Mouse (Mus musculus): ENCODE measurements at regions not wholly inside any gene's neighbourhood (a gene's known extent, or its start where the extent isn't known, plus 50 kb on each side); places are given as distances from the start of the nearest gene placed in this dataset.

DNA sequence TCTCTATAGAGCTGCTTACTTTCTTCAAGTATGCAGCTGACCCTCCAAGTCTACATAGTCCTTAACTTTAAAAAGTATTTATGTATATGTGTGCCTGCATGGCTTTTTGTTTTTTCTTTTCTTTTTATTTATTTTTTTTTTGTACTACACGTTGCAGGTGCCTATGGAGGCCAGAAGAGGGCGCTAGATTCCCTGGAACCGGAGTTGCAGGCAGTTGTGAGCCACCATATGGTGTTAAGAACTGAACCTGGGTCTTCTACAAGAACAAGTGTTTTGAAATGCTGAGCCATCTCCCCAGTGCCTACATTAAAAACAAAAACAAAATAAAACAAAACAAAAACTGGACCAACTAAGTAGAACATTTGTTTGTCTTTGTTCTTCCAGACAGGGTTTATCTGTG lies 325.9 kb upstream of the Dio3 start:
- Histone ChIP-seq H3K9me3 (ENCODE audit: control insufficient read depth, low read depth, low read length) (no peaks in the 10 kb centered on the region), H3K4me3 (ENCODE audit: low read depth, low read length) (no peak overlapping the region), H3K36me3 (ENCODE audit: control insufficient read depth, insufficient read depth, low read length) (no peaks in the 10 kb centered on the region), H3K4me1 (ENCODE audit: control insufficient read depth, insufficient read depth, low read length) (peaks cover 14% of the 10 kb centered on the region), H3K9ac (replicated peaks; ENCODE audit: low read depth, low read length) (no peak overlapping the region), H3K27ac (ENCODE audit: low read length) (no peak overlapping the region), H3K4me2 (replicated peaks; ENCODE audit: low read depth, low read length) (no peak overlapping the region), H3K27me3 (ENCODE audit: control insufficient read depth, insufficient read depth, low read length) (no peaks in the 10 kb centered on the region)
- ATAC-seq (ENCODE audit: insufficient number of reproducible peaks, insufficient read depth, low FRiP score, low read depth) = no peak
- WGBS = 66% methylated on average over 3 of the region's 3 CpGs

DNA sequence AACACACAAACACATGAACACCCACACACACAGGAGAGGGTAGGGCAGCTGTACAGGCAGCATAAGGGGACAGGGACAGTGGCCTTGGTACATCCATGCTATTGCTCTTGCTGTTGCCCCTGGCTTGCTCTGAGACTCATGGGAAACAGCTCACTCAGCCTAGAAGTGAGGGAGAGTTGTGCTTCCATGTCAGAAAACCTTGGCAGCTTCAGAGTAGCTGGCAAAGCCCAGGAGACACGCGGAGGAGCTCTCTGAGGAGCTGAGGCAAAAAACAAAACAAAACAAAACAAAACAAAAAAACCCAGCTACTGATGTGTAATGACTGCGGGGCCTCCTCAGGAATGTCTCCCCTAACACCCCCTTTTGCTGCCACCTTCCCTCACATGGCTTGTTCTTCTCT lies 321.6 kb upstream of the Dio3 start:
- Histone ChIP-seq H3K36me3 (ENCODE audit: control insufficient read depth, insufficient read depth, low read length) (no peaks in the 10 kb centered on the region), H3K27ac (ENCODE audit: low read length) (no peak overlapping the region), H3K4me3 (ENCODE audit: low read depth, low read length) (no peak overlapping the region), H3K4me2 (replicated peaks; ENCODE audit: low read depth, low read length) (no peak overlapping the region), H3K4me1 (ENCODE audit: control insufficient read depth, insufficient read depth, low read length) (peaks cover 11% of the 10 kb centered on the region; the same call in 1 of the 2 replicates), H3K9me3 (ENCODE audit: control insufficient read depth, low read depth, low read length) (no peaks in the 10 kb centered on the region), H3K27me3 (ENCODE audit: control insufficient read depth, insufficient read depth, low read length) (no peaks in the 10 kb centered on the region), H3K9ac (replicated peaks; ENCODE audit: low read depth, low read length) (no peak overlapping the region)
- 78% methylated on average over 3 of the region's 3 CpGs for WGBS
- ATAC-seq (ENCODE audit: insufficient number of reproducible peaks, insufficient read depth, low FRiP score, low read depth) = no peak

DNA sequence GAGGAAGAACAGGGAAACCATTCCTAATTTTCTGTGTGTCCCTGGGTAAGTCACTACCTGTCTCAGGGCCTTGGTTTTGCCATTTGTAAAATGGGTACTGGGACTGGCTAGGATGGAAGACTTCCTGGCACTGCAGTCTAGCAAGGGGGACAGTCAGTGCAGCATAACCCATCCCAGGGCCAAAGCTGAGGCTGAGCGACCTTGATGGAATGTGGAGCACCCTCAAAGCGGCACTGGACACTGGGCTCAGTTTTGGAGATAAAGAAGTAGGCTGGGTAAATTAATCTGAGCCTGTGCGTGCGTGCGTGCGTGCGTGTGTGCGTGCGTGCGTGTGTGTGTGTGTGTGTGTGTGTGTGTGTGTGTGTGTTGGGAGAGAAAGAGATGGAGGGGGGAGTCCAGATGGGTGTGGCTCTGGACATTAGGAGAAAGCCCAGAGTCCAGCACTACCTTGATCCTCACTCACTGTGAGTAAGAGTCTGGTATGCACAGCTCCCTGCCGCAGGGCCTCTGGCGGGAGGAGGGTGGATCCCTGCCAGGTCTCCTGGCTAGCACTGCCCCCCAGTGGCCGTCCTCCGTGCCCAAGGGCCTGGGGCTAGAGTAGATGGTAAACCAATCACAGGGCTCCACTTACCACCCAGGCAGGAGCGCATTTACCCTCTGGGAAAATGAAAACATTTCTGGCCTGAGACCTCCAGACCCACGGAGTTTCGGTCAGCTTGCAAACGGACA lies 320.3 kb upstream of the Dio3 start:
- Histone ChIP-seq H3K27me3 (ENCODE audit: control insufficient read depth, insufficient read depth, low read length) (no peaks in the 10 kb centered on the region), H3K4me3 (ENCODE audit: low read depth, low read length) (no peak overlapping the region), H3K4me1 (ENCODE audit: control insufficient read depth, insufficient read depth, low read length) (peaks cover 8% of the 10 kb centered on the region; the same call in 1 of the 2 replicates), H3K4me2 (replicated peaks; ENCODE audit: low read depth, low read length) (no peak overlapping the region), H3K27ac (ENCODE audit: low read length) (no peak overlapping the region), H3K9ac (replicated peaks; ENCODE audit: low read depth, low read length) (no peak overlapping the region), H3K36me3 (ENCODE audit: control insufficient read depth, insufficient read depth, low read length) (no peaks in the 10 kb centered on the region), H3K9me3 (ENCODE audit: control insufficient read depth, low read depth, low read length) (no peaks in the 10 kb centered on the region)
- WGBS = 38% methylated on average over 18 of the region's 18 CpGs
- ATAC-seq (ENCODE audit: insufficient number of reproducible peaks, insufficient read depth, low FRiP score, low read depth) = peak; percentile 89

DNA sequence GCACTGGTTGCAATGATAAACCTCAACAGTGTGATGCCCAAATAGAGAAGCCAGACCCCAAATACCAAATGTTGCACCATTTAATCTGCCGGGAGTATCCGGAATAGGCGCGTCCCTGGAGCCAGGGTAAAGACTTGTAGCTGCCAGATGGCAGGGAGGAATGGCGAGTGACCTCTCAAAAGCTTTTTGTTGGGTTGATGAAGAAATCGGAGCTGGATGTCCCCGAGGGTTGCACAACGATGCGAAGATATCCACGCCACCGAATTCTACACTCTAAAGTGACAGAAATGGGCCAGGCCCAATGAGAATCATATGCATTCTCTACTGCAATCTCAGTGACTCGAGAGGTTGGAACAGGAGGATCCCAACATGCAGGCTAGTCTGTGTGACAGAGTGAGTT lies 312.1 kb upstream of the Dio3 start:
- Histone ChIP-seq H3K9me3 (ENCODE audit: control insufficient read depth, low read depth, low read length) (no peaks in the 10 kb centered on the region), H3K27ac (ENCODE audit: low read length) (no peak overlapping the region), H3K4me3 (ENCODE audit: low read depth, low read length) (no peak overlapping the region), H3K36me3 (ENCODE audit: control insufficient read depth, insufficient read depth, low read length) (no peaks in the 10 kb centered on the region), H3K9ac (replicated peaks; ENCODE audit: low read depth, low read length) (no peak overlapping the region), H3K4me1 (ENCODE audit: control insufficient read depth, insufficient read depth, low read length) (no peaks in the 10 kb centered on the region), H3K27me3 (ENCODE audit: control insufficient read depth, insufficient read depth, low read length) (no peaks in the 10 kb centered on the region), H3K4me2 (replicated peaks; ENCODE audit: low read depth, low read length) (no peak overlapping the region)
- no peak for ATAC-seq (ENCODE audit: insufficient number of reproducible peaks, insufficient read depth, low FRiP score, low read depth)
- WGBS = 90% methylated on average over 12 of the region's 12 CpGs

DNA sequence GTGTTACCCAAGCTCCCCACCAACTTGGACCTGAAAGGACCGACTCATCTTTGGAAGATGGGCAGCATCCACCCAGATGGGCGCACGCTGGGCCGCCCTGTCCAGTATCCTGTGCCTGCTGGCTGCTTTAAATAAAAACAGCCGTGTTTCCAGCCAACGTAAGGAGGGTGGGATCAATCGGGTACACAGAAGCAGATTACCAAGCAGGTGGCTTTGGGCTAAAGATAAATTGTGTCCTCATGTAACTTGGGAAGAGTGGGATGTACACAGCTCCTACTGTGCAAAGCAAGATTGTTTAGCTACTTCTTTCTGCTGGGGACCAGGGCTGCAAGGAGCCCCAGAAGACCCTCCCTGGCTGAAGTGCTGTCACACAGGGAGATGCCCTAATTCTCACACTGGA lies 310.6 kb upstream of the Dio3 start:
- H3K9me3 ChIP-seq (ENCODE audit: control insufficient read depth, low read depth, low read length) = no peaks in the 10 kb centered on the region
- no peaks in the 10 kb centered on the region for H3K27me3 ChIP-seq (ENCODE audit: control insufficient read depth, insufficient read depth, low read length)
- no peak for ATAC-seq (ENCODE audit: insufficient number of reproducible peaks, insufficient read depth, low FRiP score, low read depth)
- WGBS = 79% methylated on average over 7 of the region's 7 CpGs
- no peak overlapping the region for H3K27ac ChIP-seq (ENCODE audit: low read length)
- H3K36me3 ChIP-seq (ENCODE audit: control insufficient read depth, insufficient read depth, low read length) = no peaks in the 10 kb centered on the region
- no peak overlapping the region for H3K4me2 ChIP-seq (replicated peaks; ENCODE audit: low read depth, low read length)
- H3K4me3 ChIP-seq (ENCODE audit: low read depth, low read length) = no peak overlapping the region
- H3K9ac ChIP-seq (replicated peaks; ENCODE audit: low read depth, low read length) = no peak overlapping the region
- no peaks in the 10 kb centered on the region for H3K4me1 ChIP-seq (ENCODE audit: control insufficient read depth, insufficient read depth, low read length)

DNA sequence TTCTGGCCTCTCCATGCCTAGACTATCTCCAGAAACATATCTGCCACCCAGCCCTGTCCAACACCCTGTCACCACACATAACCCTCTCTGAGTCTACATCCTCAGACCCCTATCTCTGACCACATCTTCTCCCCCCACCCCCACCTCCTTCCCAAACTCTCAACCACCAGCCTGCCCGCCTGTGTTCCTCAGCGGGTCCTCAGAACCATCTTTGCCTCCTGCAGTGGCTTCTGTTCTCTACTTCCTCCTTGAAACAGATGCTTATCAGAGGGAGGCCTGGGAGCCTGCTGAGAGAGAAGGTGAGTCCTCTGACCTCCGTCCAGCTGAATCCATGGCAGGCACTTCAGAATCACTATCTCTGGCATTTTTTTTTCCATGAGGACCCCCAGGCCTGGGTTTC lies 307.4 kb upstream of the Dio3 start:
- Histone ChIP-seq H3K9ac (replicated peaks; ENCODE audit: low read depth, low read length) (no peak overlapping the region), H3K4me1 (ENCODE audit: control insufficient read depth, insufficient read depth, low read length) (no peaks in the 10 kb centered on the region), H3K27ac (ENCODE audit: low read length) (no peak overlapping the region), H3K27me3 (ENCODE audit: control insufficient read depth, insufficient read depth, low read length) (no peaks in the 10 kb centered on the region), H3K9me3 (ENCODE audit: control insufficient read depth, low read depth, low read length) (no peaks in the 10 kb centered on the region), H3K36me3 (ENCODE audit: control insufficient read depth, insufficient read depth, low read length) (no peaks in the 10 kb centered on the region), H3K4me2 (replicated peaks; ENCODE audit: low read depth, low read length) (no peak overlapping the region), H3K4me3 (ENCODE audit: low read depth, low read length) (no peak overlapping the region)
- ATAC-seq (ENCODE audit: insufficient number of reproducible peaks, insufficient read depth, low FRiP score, low read depth) = no peak
- 64% methylated on average over 3 of the region's 3 CpGs for WGBS

DNA sequence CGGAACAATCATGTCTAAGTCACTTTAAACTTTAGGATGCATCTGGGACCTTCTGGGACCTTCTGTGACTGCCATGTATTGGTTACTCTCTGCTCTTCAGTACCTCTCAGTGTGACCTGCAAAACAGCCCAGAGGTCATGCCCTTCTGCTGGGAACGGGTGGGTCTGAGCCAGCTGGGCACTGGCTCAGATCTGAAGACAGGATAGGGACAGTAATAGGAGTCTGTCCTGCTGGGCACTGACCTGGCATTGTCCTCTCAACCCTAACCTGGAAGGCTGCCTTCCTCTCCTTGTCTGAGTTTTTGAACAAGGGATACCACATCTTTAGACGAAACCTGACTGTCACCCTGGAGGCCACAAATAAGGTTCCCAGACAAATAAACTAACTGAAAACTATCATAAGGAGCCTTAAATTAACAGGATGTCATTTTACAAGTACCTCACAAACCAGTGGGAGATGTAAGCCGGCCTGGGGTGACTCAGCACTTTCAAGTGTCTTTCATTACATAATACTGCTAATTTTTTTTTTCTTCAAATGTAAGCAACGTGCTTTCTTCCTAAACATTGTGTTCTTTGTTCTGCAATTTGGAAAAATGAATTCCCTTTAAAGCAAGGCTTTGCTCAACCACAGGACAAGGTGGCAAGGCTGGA lies 306.4 kb upstream of the Dio3 start:
- Histone ChIP-seq H3K9ac (replicated peaks; ENCODE audit: low read depth, low read length) (no peak overlapping the region), H3K9me3 (ENCODE audit: control insufficient read depth, low read depth, low read length) (no peaks in the 10 kb centered on the region), H3K27ac (ENCODE audit: low read length) (no peak overlapping the region), H3K36me3 (ENCODE audit: control insufficient read depth, insufficient read depth, low read length) (no peaks in the 10 kb centered on the region), H3K4me3 (ENCODE audit: low read depth, low read length) (no peak overlapping the region), H3K4me1 (ENCODE audit: control insufficient read depth, insufficient read depth, low read length) (no peaks in the 10 kb centered on the region), H3K27me3 (ENCODE audit: control insufficient read depth, insufficient read depth, low read length) (no peaks in the 10 kb centered on the region), H3K4me2 (replicated peaks; ENCODE audit: low read depth, low read length) (no peak overlapping the region)
- ATAC-seq (ENCODE audit: insufficient number of reproducible peaks, insufficient read depth, low FRiP score, low read depth) = no peak
- 57% methylated on average over 5 of the region's 5 CpGs for WGBS

DNA sequence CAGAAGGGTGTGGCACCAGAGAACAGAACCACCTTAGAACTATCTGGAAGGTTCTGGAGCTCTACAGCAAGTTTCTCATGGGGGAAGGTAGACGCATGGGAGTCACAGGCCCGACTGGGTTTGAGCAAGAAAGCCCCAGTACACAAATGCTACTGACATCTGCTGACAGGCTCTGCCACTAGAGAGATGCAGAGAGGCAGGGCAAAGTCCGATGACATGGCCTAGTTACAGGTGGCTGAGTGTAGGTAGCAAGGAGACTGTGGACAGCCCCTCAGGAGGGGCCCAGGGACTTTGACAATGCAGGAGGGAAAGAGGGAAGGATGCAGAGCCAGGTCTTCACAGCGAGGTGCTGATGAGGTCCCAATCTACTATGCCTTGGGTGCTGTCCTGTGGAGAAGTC lies 305.3 kb upstream of the Dio3 start:
- ATAC-seq (ENCODE audit: insufficient number of reproducible peaks, insufficient read depth, low FRiP score, low read depth) = no peak
- H3K9me3 ChIP-seq (ENCODE audit: control insufficient read depth, low read depth, low read length) = no peaks in the 10 kb centered on the region
- no peak overlapping the region for H3K4me3 ChIP-seq (ENCODE audit: low read depth, low read length)
- H3K27me3 ChIP-seq (ENCODE audit: control insufficient read depth, insufficient read depth, low read length) = no peaks in the 10 kb centered on the region
- no peaks in the 10 kb centered on the region for H3K4me1 ChIP-seq (ENCODE audit: control insufficient read depth, insufficient read depth, low read length)
- H3K9ac ChIP-seq (replicated peaks; ENCODE audit: low read depth, low read length) = no peak overlapping the region
- 76% methylated on average over 4 of the region's 4 CpGs for WGBS
- no peaks in the 10 kb centered on the region for H3K36me3 ChIP-seq (ENCODE audit: control insufficient read depth, insufficient read depth, low read length)
- H3K27ac ChIP-seq (ENCODE audit: low read length) = no peak overlapping the region
- H3K4me2 ChIP-seq (replicated peaks; ENCODE audit: low read depth, low read length) = no peak overlapping the region

Data from stomach, embryonic 14.5 days (tissue).